Mouse (Mus musculus): ENCODE measurements around the gene Txnip. TPM values are rescaled to one million over a fixed set of nuclear protein-coding genes. Genes with fewer than 3 reads are reported as not detected.
"Not testable (repeated sequence)": the region's sequence is repeated elsewhere in the genome, so short reads cannot be mapped to it uniquely, and the experiment has no call there.

Gene Txnip
- 587 and 719 TPM in 2 replicates for polyA plus RNA-seq (2012; rRNA removed)

GRCm38 (mm10) chr3:96557694-96558093 is at the start of gene Txnip:
Gene Txnip (plus strand): TSS chr3:96557957.
- Histone ChIP-seq H3K36me3 (ENCODE audit: control insufficient read depth, insufficient read depth, low read length) (peaks cover 26% of the 10 kb centered on the region), H3K27ac (ENCODE audit: control insufficient read depth, insufficient read depth, low read length) (peak within 1 kb of the TSS; percentile 98), H3K4me1 (replicated peaks; ENCODE audit: control insufficient read depth, insufficient read depth, low read length) (peaks cover 45% of the 10 kb centered on the region), H3K27me3 (ENCODE audit: control insufficient read depth, insufficient read depth, low read length) (no peaks in the 10 kb centered on the region), H3K4me3 (ENCODE audit: control insufficient read depth, insufficient read depth, low read length) (peak within 1 kb of the TSS; percentile 94)
- DNase-seq: peak; percentile 100
- under 1% methylated on average over 26 of the region's 26 CpGs for WGBS
- peak; percentile 99 for TF ChIP-seq POLR2A (IDR thresholded peaks at IDR 0.05; ENCODE audit: control insufficient read depth, extremely low read depth, insufficient read depth, low read length, poor library complexity)
- peak; percentile 52; the same call in 1 of the 2 replicates for TF ChIP-seq CTCF (IDR thresholded peaks at IDR 0.05; ENCODE audit: borderline replicate concordance, control insufficient read depth, extremely low read depth, insufficient read depth, low read length, poor library complexity)

- H3K4me3 ChIP-seq (ENCODE audit: control insufficient read depth, insufficient read depth, low read length); DNase-seq; H3K27me3 ChIP-seq (ENCODE audit: control insufficient read depth, insufficient read depth, low read length); H3K27ac ChIP-seq (ENCODE audit: control insufficient read depth, insufficient read depth, low read length); H3K4me1 ChIP-seq (replicated peaks; ENCODE audit: control insufficient read depth, insufficient read depth, low read length); H3K36me3 ChIP-seq (ENCODE audit: control insufficient read depth, insufficient read depth, low read length): not testable (repeated sequence)
- WGBS: 94% methylated on average over 8 of the region's 9 CpGs
Observed at GRCm38 (mm10) chr3:96507966-96508365, 49.8 kb upstream of the Txnip start.

GRCm38 (mm10) chr3:96520171-96520570 is 37.6 kb upstream of the Txnip start:
- Histone ChIP-seq H3K27me3 (ENCODE audit: control insufficient read depth, insufficient read depth, low read length) (no peaks in the 10 kb centered on the region), H3K27ac (ENCODE audit: control insufficient read depth, insufficient read depth, low read length) (no peak overlapping the region), H3K4me3 (ENCODE audit: control insufficient read depth, insufficient read depth, low read length) (no peak overlapping the region), H3K36me3 (ENCODE audit: control insufficient read depth, insufficient read depth, low read length) (no peaks in the 10 kb centered on the region), H3K4me1 (replicated peaks; ENCODE audit: control insufficient read depth, insufficient read depth, low read length) (no peaks in the 10 kb centered on the region)
- 81% methylated on average over 5 of the region's 5 CpGs for WGBS
- TF ChIP-seq POLR2A (IDR thresholded peaks at IDR 0.05; ENCODE audit: control insufficient read depth, extremely low read depth, insufficient read depth, low read length, poor library complexity): no peak
- no peak for TF ChIP-seq CTCF (IDR thresholded peaks at IDR 0.05; ENCODE audit: borderline replicate concordance, control insufficient read depth, extremely low read depth, insufficient read depth, low read length, poor library complexity)
- DNase-seq: no peak

GRCm38 (mm10) chr3:96522149-96522548 is 35.6 kb upstream of the Txnip start:
- H3K27ac ChIP-seq (ENCODE audit: control insufficient read depth, insufficient read depth, low read length): no peak overlapping the region
- H3K36me3 ChIP-seq (ENCODE audit: control insufficient read depth, insufficient read depth, low read length): no peaks in the 10 kb centered on the region
- TF ChIP-seq CTCF (IDR thresholded peaks at IDR 0.05; ENCODE audit: borderline replicate concordance, control insufficient read depth, extremely low read depth, insufficient read depth, low read length, poor library complexity) (no peak), POLR2A (IDR thresholded peaks at IDR 0.05; ENCODE audit: control insufficient read depth, extremely low read depth, insufficient read depth, low read length, poor library complexity) (no peak)
- H3K27me3 ChIP-seq (ENCODE audit: control insufficient read depth, insufficient read depth, low read length): peaks cover 8% of the 10 kb centered on the region; the same call in 1 of the 2 replicates
- H3K4me3 ChIP-seq (ENCODE audit: control insufficient read depth, insufficient read depth, low read length): no peak overlapping the region
- WGBS: 37% methylated on average over 4 of the region's 4 CpGs
- peak; percentile 27 for DNase-seq
- no peaks in the 10 kb centered on the region for H3K4me1 ChIP-seq (replicated peaks; ENCODE audit: control insufficient read depth, insufficient read depth, low read length)

GRCm38 (mm10) chr3:96524028-96524810 is 33.5 kb upstream of the Txnip start:
- no peak for TF ChIP-seq CTCF (IDR thresholded peaks at IDR 0.05; ENCODE audit: borderline replicate concordance, control insufficient read depth, extremely low read depth, insufficient read depth, low read length, poor library complexity)
- no peak for TF ChIP-seq POLR2A (IDR thresholded peaks at IDR 0.05; ENCODE audit: control insufficient read depth, extremely low read depth, insufficient read depth, low read length, poor library complexity)
- Histone ChIP-seq H3K36me3 (ENCODE audit: control insufficient read depth, insufficient read depth, low read length) (no peaks in the 10 kb centered on the region), H3K4me1 (replicated peaks; ENCODE audit: control insufficient read depth, insufficient read depth, low read length) (no peaks in the 10 kb centered on the region), H3K27ac (ENCODE audit: control insufficient read depth, insufficient read depth, low read length) (no peak overlapping the region), H3K4me3 (ENCODE audit: control insufficient read depth, insufficient read depth, low read length) (no peak overlapping the region), H3K27me3 (ENCODE audit: control insufficient read depth, insufficient read depth, low read length) (peaks cover 14% of the 10 kb centered on the region; the same call in 1 of the 2 replicates)
- no peak for DNase-seq
- 87% methylated on average over 12 of the region's 12 CpGs for WGBS

GRCm38 (mm10) chr3:96524914-96525313 is 32.8 kb upstream of the Txnip start, which contains the start of gene Hfe2:
Gene Hfe2 (plus strand): TSS chr3:96525172.
- no peaks in the 10 kb centered on the region for H3K4me1 ChIP-seq (replicated peaks; ENCODE audit: control insufficient read depth, insufficient read depth, low read length)
- no peaks in the 10 kb centered on the region for H3K36me3 ChIP-seq (ENCODE audit: control insufficient read depth, insufficient read depth, low read length)
- DNase-seq: no peak
- no peak within 1 kb of the TSS for H3K27ac ChIP-seq (ENCODE audit: control insufficient read depth, insufficient read depth, low read length)
- peaks cover 14% of the 10 kb centered on the region; the same call in 1 of the 2 replicates for H3K27me3 ChIP-seq (ENCODE audit: control insufficient read depth, insufficient read depth, low read length)
- 79% methylated on average over 4 of the region's 4 CpGs for WGBS
- no peak within 1 kb of the TSS for H3K4me3 ChIP-seq (ENCODE audit: control insufficient read depth, insufficient read depth, low read length)
- no peak for TF ChIP-seq CTCF (IDR thresholded peaks at IDR 0.05; ENCODE audit: borderline replicate concordance, control insufficient read depth, extremely low read depth, insufficient read depth, low read length, poor library complexity)
- no peak for TF ChIP-seq POLR2A (IDR thresholded peaks at IDR 0.05; ENCODE audit: control insufficient read depth, extremely low read depth, insufficient read depth, low read length, poor library complexity)
